Mouse (Mus musculus): ENCODE data around the gene Fgf14. TPM values are rescaled to one million over a fixed set of nuclear protein-coding genes. Genes with fewer than 3 reads are reported as not detected.

Fgf14 gene
- total and polyA plus RNA-seq, 2 experiments from 2014 or later = 0.08 to 1.9 TPM

GRCm38 (mm10) chr14:124222447-124222846, 454.5 kb downstream of the Fgf14 start:
- TF ChIP-seq EP300 (IDR thresholded peaks at IDR 0.05; ENCODE audit: low read depth) = no peak
- peak; percentile 20; the same call in 1 of the 2 replicates for TF ChIP-seq CTCF (IDR thresholded peaks at IDR 0.05; ENCODE audit: low read depth)
- no peak for ATAC-seq (ENCODE audit: insufficient read depth, low read depth)
- Histone ChIP-seq H3K9me3 (replicated peaks; ENCODE audit: control insufficient read depth, low read length) (no peaks in the 10 kb centered on the region), H3K4me1 (ENCODE audit: control insufficient read depth, insufficient read depth) (no peaks in the 10 kb centered on the region), H3K4me3 (ENCODE audit: low read depth, low read length) (no peak overlapping the region), H3K4me2 (ENCODE audit: low read depth, low read length) (no peak overlapping the region), H3K27me3 (ENCODE audit: control insufficient read depth, insufficient read depth, low read length) (no peaks in the 10 kb centered on the region), H3K9ac (replicated peaks; ENCODE audit: low read depth, low read length) (no peak overlapping the region), H3K27ac (ENCODE audit: low read depth) (no peak overlapping the region), H3K36me3 (replicated peaks; ENCODE audit: control insufficient read depth, insufficient read depth, low read length) (no peaks in the 10 kb centered on the region)
- WGBS = 14% methylated on average over 1 of the region's 1 CpGs
- DNase-seq (ENCODE audit: low spot score) = peak; percentile 9

- no peak for ATAC-seq (ENCODE audit: insufficient read depth, low read depth)
- WGBS = 46% methylated on average over 2 of the region's 2 CpGs
Observed at GRCm38 (mm10) chr14:124220979-124221378, 455.9 kb downstream of the Fgf14 start.

DNA sequence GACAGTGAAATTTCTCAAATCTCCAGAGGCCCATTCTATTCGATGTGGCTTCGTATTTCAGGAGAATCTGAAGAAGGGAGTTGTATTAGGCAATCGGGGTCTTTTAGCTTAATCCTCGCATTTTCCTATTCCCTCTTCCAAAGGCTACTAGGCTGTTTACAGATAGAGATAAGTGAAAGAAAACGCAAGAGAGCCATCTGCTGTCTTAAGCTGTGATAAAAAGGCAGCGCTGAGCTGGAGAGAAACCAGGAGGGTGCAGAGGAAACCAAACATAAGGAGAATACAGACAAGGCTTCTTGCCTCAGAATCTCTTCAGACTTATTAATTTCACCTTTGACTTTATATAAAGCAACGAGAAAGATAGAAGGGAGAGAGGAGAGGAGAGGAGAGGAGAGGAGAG, 481.1 kb downstream of the Fgf14 start:
- 13% methylated on average over 7 of the region's 7 CpGs for WGBS
- no peaks in the 10 kb centered on the region for H3K36me3 ChIP-seq (replicated peaks; ENCODE audit: control insufficient read depth, insufficient read depth, low read length)
- H3K9ac ChIP-seq (replicated peaks; ENCODE audit: low read depth, low read length) = no peak overlapping the region
- H3K9me3 ChIP-seq (replicated peaks; ENCODE audit: control insufficient read depth, low read length) = no peaks in the 10 kb centered on the region
- DNase-seq (ENCODE audit: low spot score) (no peak), ATAC-seq (ENCODE audit: insufficient read depth, low read depth) (no peak)
- no peak overlapping the region for H3K4me3 ChIP-seq (ENCODE audit: low read depth, low read length)
- H3K27ac ChIP-seq (ENCODE audit: low read depth) = no peak overlapping the region
- H3K27me3 ChIP-seq (ENCODE audit: control insufficient read depth, insufficient read depth, low read length) = peaks cover 24% of the 10 kb centered on the region
- TF ChIP-seq EP300 (IDR thresholded peaks at IDR 0.05; ENCODE audit: low read depth) = no peak
- TF ChIP-seq CTCF (IDR thresholded peaks at IDR 0.05; ENCODE audit: low read depth) = no peak
- H3K4me1 ChIP-seq (ENCODE audit: control insufficient read depth, insufficient read depth) = no peaks in the 10 kb centered on the region
- no peak overlapping the region for H3K4me2 ChIP-seq (ENCODE audit: low read depth, low read length)

More at GRCm38 (mm10) chr14:124220979-124221378, 455.9 kb downstream of the Fgf14 start:
- H3K27ac ChIP-seq (ENCODE audit: low read depth) = no peak overlapping the region
- no peaks in the 10 kb centered on the region for H3K4me1 ChIP-seq (ENCODE audit: control insufficient read depth, insufficient read depth)
- TF ChIP-seq EP300 (IDR thresholded peaks at IDR 0.05; ENCODE audit: low read depth) (no peak), CTCF (IDR thresholded peaks at IDR 0.05; ENCODE audit: low read depth) (no peak)
- H3K9ac ChIP-seq (replicated peaks; ENCODE audit: low read depth, low read length) = no peak overlapping the region
- no peak for DNase-seq (ENCODE audit: low spot score)
- no peaks in the 10 kb centered on the region for H3K36me3 ChIP-seq (replicated peaks; ENCODE audit: control insufficient read depth, insufficient read depth, low read length)
- no peak overlapping the region for H3K4me3 ChIP-seq (ENCODE audit: low read depth, low read length)
- H3K9me3 ChIP-seq (replicated peaks; ENCODE audit: control insufficient read depth, low read length) = no peaks in the 10 kb centered on the region
- H3K4me2 ChIP-seq (ENCODE audit: low read depth, low read length) = no peak overlapping the region
- no peaks in the 10 kb centered on the region for H3K27me3 ChIP-seq (ENCODE audit: control insufficient read depth, insufficient read depth, low read length)

DNA sequence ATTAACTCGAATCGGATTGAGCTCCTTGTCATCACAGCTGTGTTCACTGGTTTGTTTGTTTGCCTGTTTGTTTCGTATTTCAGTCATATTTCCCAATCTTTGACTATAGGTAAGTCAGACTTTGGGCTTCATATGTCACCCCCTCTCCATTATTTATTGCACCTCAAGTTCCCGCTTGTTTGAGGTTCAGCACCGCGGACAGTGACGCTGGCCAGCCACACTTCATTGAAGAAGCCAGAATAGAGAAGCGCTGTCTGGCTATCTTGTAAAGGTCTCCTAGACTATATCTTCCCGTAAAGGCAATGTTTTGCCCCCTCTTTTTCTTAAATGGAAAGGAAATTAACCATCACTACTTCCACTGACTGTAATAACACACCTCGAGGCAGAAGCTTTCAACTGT, 481.6 kb downstream of the Fgf14 start:
- DNase-seq (ENCODE audit: low spot score) (no peak), ATAC-seq (ENCODE audit: insufficient read depth, low read depth) (no peak)
- Histone ChIP-seq H3K9me3 (replicated peaks; ENCODE audit: control insufficient read depth, low read length) (no peaks in the 10 kb centered on the region), H3K27ac (ENCODE audit: low read depth) (no peak overlapping the region), H3K9ac (replicated peaks; ENCODE audit: low read depth, low read length) (no peak overlapping the region), H3K36me3 (replicated peaks; ENCODE audit: control insufficient read depth, insufficient read depth, low read length) (no peaks in the 10 kb centered on the region), H3K4me2 (ENCODE audit: low read depth, low read length) (no peak overlapping the region), H3K27me3 (ENCODE audit: control insufficient read depth, insufficient read depth, low read length) (peaks cover 24% of the 10 kb centered on the region), H3K4me1 (ENCODE audit: control insufficient read depth, insufficient read depth) (no peaks in the 10 kb centered on the region), H3K4me3 (ENCODE audit: low read depth, low read length) (no peak overlapping the region)
- WGBS = 26% methylated on average over 10 of the region's 10 CpGs
- no peak for TF ChIP-seq CTCF (IDR thresholded peaks at IDR 0.05; ENCODE audit: low read depth)
- TF ChIP-seq EP300 (IDR thresholded peaks at IDR 0.05; ENCODE audit: low read depth) = no peak

DNA sequence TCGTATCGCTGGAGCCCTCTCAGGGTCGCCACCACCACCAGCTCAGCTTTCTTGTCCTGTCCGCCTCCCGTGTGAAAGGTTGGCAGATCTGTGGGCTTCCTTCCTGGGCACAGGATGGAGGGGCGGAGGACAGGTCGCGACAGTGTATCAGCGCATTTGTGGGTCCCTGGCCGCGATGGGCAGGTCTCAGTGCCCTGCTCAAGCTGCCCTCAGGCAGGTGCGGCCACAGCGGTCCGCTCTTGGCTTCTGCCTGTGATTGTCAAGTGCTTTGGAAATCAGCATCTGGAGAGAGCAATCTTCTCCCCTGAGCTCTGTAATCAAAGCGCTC, 484.1 kb downstream of the Fgf14 start:
- H3K4me2 ChIP-seq (ENCODE audit: low read depth, low read length) = peak overlapping the region; percentile 30

More for the DNA sequence above, 484.1 kb downstream of the Fgf14 start:
- no peaks in the 10 kb centered on the region for H3K36me3 ChIP-seq (replicated peaks; ENCODE audit: control insufficient read depth, insufficient read depth, low read length)
- H3K27ac ChIP-seq (ENCODE audit: low read depth) = no peak overlapping the region
- no peak for DNase-seq (ENCODE audit: low spot score)
- H3K27me3 ChIP-seq (ENCODE audit: control insufficient read depth, insufficient read depth, low read length) = peaks cover 24% of the 10 kb centered on the region
- TF ChIP-seq EP300 (IDR thresholded peaks at IDR 0.05; ENCODE audit: low read depth) (no peak), CTCF (IDR thresholded peaks at IDR 0.05; ENCODE audit: low read depth) (no peak)
- ATAC-seq (ENCODE audit: insufficient read depth, low read depth) = no peak
- no peaks in the 10 kb centered on the region for H3K9me3 ChIP-seq (replicated peaks; ENCODE audit: control insufficient read depth, low read length)
- 7% methylated on average over 15 of the region's 15 CpGs for WGBS
- no peaks in the 10 kb centered on the region for H3K4me1 ChIP-seq (ENCODE audit: control insufficient read depth, insufficient read depth)
- H3K9ac ChIP-seq (replicated peaks; ENCODE audit: low read depth, low read length) = no peak overlapping the region
- 0 out of 2 replicates have a peak overlapping the region, but pooled peaks have one; percentile 0 for H3K4me3 ChIP-seq (ENCODE audit: low read depth, low read length)
